Mouse (Mus musculus) limb, embryonic 15.5 days (tissue): ENCODE data around the gene Negr1. TPM values are rescaled to one million over a fixed set of nuclear protein-coding genes. Genes with fewer than 3 reads are reported as not detected.

Experiments
- ATAC-seq: fragments of 200-750 bp; cut with Nextera tagmentation; 2 replicates; pipeline ENCODE4 v1.8.0; 2017; ENCODE audit warnings: low read depth, moderate TSS enrichment; ENCODE audit not compliant: insufficient number of reproducible peaks, low FRiP score, low TSS enrichment
- H3K27ac ChIP-seq: fragments of 300-500 bp; sonication (generic); 2 replicates; pipeline ENCODE4 v1.5.1; 2015; ENCODE audit warnings: moderate library complexity, mild to moderate bottlenecking, inconsistent platforms
- H3K27me3 ChIP-seq: fragments of 300-500 bp; sonication (generic); 2 replicates; pipeline ENCODE4 v1.6.1; 2015; ENCODE audit warnings: inconsistent platforms
- H3K36me3 ChIP-seq: fragments of 300-500 bp; sonication (generic); 2 replicates; pipeline ENCODE4 v1.6.1; 2015; ENCODE audit warnings: inconsistent platforms
- H3K4me1 ChIP-seq: fragments of 300-500 bp; sonication (generic); 2 replicates; pipeline ENCODE4 v1.6.1; 2015; ENCODE audit warnings: inconsistent platforms
- H3K4me2 ChIP-seq: fragments of 300-500 bp; sonication (generic); 2 replicates; pipeline ENCODE4 v1.6.1; 2015; ENCODE audit warnings: mild to moderate bottlenecking, inconsistent platforms
- H3K4me3 ChIP-seq: fragments of 300-500 bp; sonication (generic); 2 replicates; pipeline ENCODE4 v1.5.1; 2015; ENCODE audit warnings: mild to moderate bottlenecking, inconsistent platforms
- H3K9ac ChIP-seq: fragments of 300-500 bp; sonication (generic); 2 replicates; pipeline ENCODE4 v1.6.1; 2015; ENCODE audit warnings: inconsistent platforms
- H3K9me3 ChIP-seq: fragments of 300-500 bp; sonication (generic); 2 replicates; pipeline ENCODE4 v1.6.1; 2016; ENCODE audit warnings: inconsistent platforms
- WGBS: fragments of 180-500 bp; shearing (Covaris S2); methylation state at CpG from one replicate; pipeline ENCODE4 v1.1.7; 2015; 5-methylcytosine and 5-hydroxymethylcytosine counted together
- polyA plus RNA-seq: library from polyadenylated mRNA; unstranded; fragments of >200 nt; fragmentation: Nextera tagmentation; extraction: Ambion mirVana; gene quantifications from 2 replicates; pipeline ENCODE4 v1.2.1, GENCODE M21; 2015

Gene Negr1
- polyA plus RNA-seq, 1 experiment from 2014 or later: 6.8 TPM

DNA sequence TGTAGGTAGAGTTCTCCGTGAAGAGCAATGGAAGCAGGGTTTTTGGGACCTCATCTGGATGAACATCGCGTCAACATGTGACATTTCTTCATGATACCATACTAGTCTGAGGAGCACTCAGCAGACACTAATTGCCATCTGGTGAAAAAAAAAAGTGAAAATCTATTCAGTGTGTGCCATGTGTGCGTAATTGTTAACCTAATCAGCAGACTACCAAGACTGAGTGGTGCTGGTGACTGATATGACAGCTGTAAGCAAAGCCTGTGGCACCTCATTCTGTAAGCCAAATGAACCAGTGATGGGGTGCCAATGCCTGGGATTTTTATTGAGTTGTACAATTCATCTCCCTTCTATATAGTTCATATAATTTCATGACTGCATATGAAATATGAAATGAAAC, 29.0 kb downstream of the Negr1 start:
- 83% methylated on average over 4 of the region's 4 CpGs for WGBS
- Histone ChIP-seq H3K27ac (no peak overlapping the region), H3K4me2 (no peak overlapping the region), H3K36me3 (no peaks in the 10 kb centered on the region), H3K9me3 (no peaks in the 10 kb centered on the region), H3K9ac (no peak overlapping the region), H3K4me3 (no peak overlapping the region), H3K27me3 (no peaks in the 10 kb centered on the region), H3K4me1 (no peaks in the 10 kb centered on the region)
- ATAC-seq: no peak

DNA sequence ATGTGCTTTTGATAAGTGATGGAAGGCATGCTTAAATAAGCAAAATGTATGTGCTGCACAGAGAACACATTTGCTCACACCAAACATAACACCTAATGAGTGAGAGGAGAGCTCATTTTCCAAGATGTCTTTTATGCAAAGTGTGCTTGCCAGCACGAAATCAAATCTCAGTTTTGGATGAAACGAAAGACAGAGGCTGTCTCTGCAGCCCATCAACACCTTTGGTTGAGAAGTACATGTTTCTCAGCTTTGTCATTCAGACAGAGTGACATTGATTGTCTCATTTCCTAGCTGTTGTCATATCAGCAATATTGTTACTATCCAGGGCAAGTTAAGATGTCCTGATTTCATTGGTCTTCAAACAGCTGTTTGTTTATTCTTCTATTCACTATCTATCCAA, 29.5 kb downstream of the Negr1 start:
- H3K27me3 ChIP-seq: no peaks in the 10 kb centered on the region
- 74% methylated on average over 2 of the region's 2 CpGs for whole genome bisulfite sequencing
- H3K4me3 ChIP-seq: no peak overlapping the region
- H3K36me3 ChIP-seq: no peaks in the 10 kb centered on the region
- H3K9ac ChIP-seq: no peak overlapping the region
- no peak overlapping the region for H3K4me2 ChIP-seq
- no peak for ATAC-seq
- H3K27ac ChIP-seq: no peak overlapping the region
- no peaks in the 10 kb centered on the region for H3K9me3 ChIP-seq
- no peaks in the 10 kb centered on the region for H3K4me1 ChIP-seq

DNA sequence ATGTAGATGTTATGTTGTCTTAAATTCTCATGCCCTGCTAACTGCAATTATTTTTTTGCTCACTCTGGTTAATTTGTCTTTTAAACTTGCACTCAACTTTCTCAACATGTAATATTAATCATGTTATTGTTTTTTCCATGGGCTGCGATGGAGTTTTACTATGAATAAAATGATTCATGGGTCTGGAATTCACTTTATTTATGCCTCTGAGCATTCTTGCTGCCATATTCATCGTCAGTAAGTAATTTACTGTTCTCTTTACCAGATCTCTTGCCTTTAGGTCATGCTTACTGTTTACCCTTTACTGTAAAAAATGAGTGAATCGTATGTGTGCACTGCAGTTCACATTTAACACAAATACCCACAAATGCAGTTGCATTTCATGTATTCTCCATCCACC, 45.3 kb downstream of the Negr1 start:
- Histone ChIP-seq H3K9ac (no peak overlapping the region), H3K9me3 (no peaks in the 10 kb centered on the region), H3K27me3 (no peaks in the 10 kb centered on the region), H3K36me3 (no peaks in the 10 kb centered on the region), H3K4me3 (no peak overlapping the region), H3K4me2 (no peak overlapping the region), H3K4me1 (no peaks in the 10 kb centered on the region), H3K27ac (no peak overlapping the region)
- WGBS: 40% methylated on average over 3 of the region's 3 CpGs
- no peak for ATAC-seq

DNA sequence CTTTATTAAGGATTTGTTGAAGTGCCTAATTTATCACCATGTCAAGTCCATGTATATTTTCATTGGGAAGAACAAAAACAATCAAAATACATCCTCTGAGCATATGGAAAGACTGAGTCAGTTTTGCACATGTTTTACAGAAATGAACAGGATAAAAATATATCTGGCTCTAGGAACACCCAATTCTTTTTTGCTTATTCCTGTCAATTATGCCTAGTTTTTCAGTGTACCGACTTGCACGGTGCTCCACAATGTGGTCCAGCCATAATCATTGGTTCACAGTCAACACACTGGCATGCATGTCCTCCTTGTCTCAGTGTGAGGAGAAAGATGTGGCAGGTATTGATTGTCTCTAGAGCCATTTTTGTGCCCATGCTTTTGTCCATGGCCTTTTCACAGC, 58.3 kb downstream of the Negr1 start:
- H3K4me3 ChIP-seq: no peak overlapping the region
- no peak overlapping the region for H3K4me2 ChIP-seq
- no peak overlapping the region for H3K27ac ChIP-seq
- no peaks in the 10 kb centered on the region for H3K36me3 ChIP-seq
- no peak for ATAC-seq
- no peaks in the 10 kb centered on the region for H3K4me1 ChIP-seq
- H3K9me3 ChIP-seq: no peaks in the 10 kb centered on the region
- 87% methylated on average over 2 of the region's 2 CpGs for WGBS
- no peak overlapping the region for H3K9ac ChIP-seq
- H3K27me3 ChIP-seq: no peaks in the 10 kb centered on the region

DNA sequence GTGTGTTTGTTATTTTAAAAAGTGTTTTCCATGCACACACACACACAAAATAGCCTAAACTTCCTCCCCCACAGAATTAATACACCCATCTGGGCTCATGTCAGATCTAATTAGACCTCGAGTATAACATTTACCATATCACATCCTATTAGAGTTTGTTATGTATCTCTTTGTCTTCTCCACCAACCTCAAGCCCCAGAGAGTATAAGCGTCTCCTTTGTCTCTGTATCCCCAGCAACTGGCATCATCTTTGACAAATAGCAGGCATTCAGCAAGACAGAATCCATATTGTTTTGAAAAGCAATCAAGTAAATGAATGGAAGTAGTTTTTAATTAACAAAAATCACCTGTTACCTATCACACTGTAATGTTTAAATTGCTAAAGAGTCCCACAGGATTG, 67.0 kb downstream of the Negr1 start:
- Histone ChIP-seq H3K27ac (no peak overlapping the region), H3K4me3 (no peak overlapping the region), H3K36me3 (no peaks in the 10 kb centered on the region), H3K4me1 (no peaks in the 10 kb centered on the region), H3K27me3 (no peaks in the 10 kb centered on the region), H3K9me3 (no peaks in the 10 kb centered on the region), H3K9ac (no peak overlapping the region), H3K4me2 (no peak overlapping the region)
- WGBS: 55% methylated on average over 2 of the region's 2 CpGs
- no peak for ATAC-seq

DNA sequence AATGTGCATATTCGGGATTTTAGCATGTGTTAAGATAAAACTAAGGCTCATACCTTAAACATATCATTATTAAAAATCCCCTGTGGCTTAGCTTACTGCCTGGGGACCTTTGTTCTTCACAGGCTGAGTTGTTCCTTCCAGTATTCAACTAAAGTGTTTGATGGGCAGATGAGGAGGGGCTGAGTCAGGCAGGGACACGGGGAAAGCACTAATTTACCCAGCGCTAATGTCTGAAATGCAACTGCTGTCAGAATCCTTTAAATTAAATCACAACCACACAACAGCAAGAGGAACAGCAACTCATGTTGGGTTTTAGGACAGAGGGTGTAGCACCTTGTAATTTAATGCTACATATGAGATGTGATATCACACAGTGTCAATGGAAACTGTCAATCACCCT, 71.3 kb downstream of the Negr1 start:
- no peaks in the 10 kb centered on the region for H3K27me3 ChIP-seq
- WGBS: 32% methylated on average over 3 of the region's 3 CpGs
- H3K4me2 ChIP-seq: no peak overlapping the region
- H3K4me1 ChIP-seq: no peaks in the 10 kb centered on the region
- H3K9me3 ChIP-seq: no peaks in the 10 kb centered on the region
- H3K9ac ChIP-seq: no peak overlapping the region
- no peak overlapping the region for H3K4me3 ChIP-seq
- no peak overlapping the region for H3K27ac ChIP-seq
- no peaks in the 10 kb centered on the region for H3K36me3 ChIP-seq
- ATAC-seq: no peak

DNA sequence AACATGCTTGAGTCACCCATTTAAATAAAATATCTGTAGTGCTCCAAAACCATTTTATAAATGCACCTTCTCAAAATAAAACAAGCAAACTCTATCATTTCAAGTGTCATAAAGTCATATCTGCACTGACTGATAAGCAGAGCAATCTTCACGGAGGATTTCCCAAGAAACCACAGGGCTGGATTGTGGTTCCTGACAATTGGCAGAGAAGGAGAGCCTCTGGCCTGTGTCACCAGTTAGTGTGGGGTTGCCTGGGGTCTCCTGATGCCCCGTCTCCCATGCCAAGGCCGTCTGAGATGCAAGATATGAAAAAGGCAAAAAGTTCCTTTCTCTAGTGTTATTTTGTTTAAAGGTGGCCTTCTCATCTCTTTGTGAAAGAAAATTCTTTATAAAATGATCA, 77.8 kb downstream of the Negr1 start:
- Histone ChIP-seq H3K27me3 (no peaks in the 10 kb centered on the region), H3K4me2 (no peak overlapping the region), H3K36me3 (no peaks in the 10 kb centered on the region), H3K9ac (no peak overlapping the region), H3K4me3 (no peak overlapping the region), H3K4me1 (no peaks in the 10 kb centered on the region), H3K27ac (no peak overlapping the region), H3K9me3 (no peaks in the 10 kb centered on the region)
- WGBS: 67% methylated on average over 3 of the region's 3 CpGs
- no peak for ATAC-seq

DNA sequence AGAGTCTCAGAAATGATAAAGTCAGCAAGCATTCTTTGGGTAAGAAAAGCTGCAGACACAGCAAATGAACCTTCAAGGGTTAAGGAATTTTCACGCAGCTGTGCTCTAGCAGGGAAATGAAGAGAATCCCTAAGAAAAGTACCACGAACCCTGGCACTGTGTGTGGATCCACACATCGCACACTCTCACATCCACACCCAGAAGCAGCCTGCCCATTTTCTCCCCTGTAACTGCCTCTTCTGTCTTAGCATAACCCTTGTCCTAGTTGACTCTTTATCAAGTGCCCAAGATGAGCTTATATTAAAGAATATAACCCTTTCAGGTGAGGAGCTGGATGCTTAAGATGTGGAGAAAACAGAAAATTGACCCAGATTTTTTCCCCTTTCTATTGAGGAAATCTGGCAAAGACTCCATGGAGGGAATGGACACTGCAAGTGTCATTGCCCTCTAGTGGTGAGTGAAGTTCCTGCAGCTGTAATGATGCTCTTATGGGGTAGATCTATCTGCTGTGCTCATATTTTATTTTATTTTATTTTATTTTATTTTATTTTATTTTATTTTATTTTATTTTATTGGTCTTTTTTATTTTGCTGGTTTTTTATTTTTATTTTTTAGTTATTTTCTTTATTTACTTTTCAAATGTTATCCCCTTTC, 82.2 kb downstream of the Negr1 start:
- Histone ChIP-seq H3K9ac (no peak overlapping the region), H3K4me1 (no peaks in the 10 kb centered on the region), H3K4me3 (no peak overlapping the region), H3K27ac (no peak overlapping the region), H3K4me2 (no peak overlapping the region), H3K9me3 (no peaks in the 10 kb centered on the region), H3K36me3 (no peaks in the 10 kb centered on the region), H3K27me3 (no peaks in the 10 kb centered on the region)
- no peak for ATAC-seq
- WGBS: 80% methylated on average over 3 of the region's 3 CpGs

DNA sequence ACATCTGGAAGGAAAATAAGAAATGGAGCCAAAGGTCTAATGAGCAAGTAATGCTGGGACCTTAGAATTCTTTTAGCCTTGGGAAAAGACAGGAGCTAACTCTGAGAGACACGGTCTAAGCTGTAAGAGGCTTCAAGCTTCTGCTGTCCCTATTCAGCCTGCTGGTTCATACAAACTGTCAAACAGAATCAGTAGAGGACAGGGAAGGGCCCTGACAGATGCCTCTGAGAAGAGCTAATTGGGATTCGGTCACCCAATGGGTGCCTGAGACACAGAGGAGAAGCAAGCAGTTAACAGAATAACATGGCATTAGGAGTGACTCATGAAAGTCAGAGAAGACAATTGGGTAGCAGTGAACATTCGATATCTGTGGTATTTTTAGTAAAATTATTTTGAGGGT, 86.8 kb downstream of the Negr1 start:
- 78% methylated on average over 3 of the region's 3 CpGs for WGBS

DNA sequence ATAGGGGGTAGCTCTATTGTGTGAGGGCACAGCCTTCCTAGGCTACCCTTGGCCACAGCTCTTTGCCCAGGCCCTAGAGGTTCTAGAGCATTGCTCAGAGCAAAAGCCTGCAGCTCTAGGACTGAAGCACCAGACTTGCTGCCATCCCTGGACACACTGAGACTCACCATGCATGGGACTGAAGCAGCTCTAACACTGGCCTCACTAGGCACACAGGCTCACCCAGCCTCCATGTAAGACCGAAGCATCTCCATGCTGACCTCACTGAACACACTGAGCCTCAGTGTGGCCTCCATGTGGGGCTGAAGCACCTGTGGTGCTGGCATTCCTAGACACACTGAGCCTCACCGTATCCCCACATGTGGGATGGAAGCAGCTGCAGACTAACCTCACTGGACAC, 101.0 kb downstream of the Negr1 start:
- Histone ChIP-seq H3K9me3 (no peaks in the 10 kb centered on the region), H3K9ac (no peak overlapping the region), H3K4me1 (no peaks in the 10 kb centered on the region), H3K4me2 (no peak overlapping the region), H3K27ac (no peak overlapping the region), H3K4me3 (no peak overlapping the region), H3K27me3 (no peaks in the 10 kb centered on the region), H3K36me3 (no peaks in the 10 kb centered on the region)
- ATAC-seq: no peak
- 89% methylated on average over 2 of the region's 2 CpGs for WGBS

More for the DNA sequence above, 86.8 kb downstream of the Negr1 start:
- Histone ChIP-seq H3K36me3 (no peaks in the 10 kb centered on the region), H3K9ac (no peak overlapping the region), H3K4me3 (no peak overlapping the region), H3K27me3 (no peaks in the 10 kb centered on the region), H3K9me3 (no peaks in the 10 kb centered on the region), H3K4me1 (no peaks in the 10 kb centered on the region), H3K4me2 (no peak overlapping the region), H3K27ac (no peak overlapping the region)
- no peak for ATAC-seq

DNA sequence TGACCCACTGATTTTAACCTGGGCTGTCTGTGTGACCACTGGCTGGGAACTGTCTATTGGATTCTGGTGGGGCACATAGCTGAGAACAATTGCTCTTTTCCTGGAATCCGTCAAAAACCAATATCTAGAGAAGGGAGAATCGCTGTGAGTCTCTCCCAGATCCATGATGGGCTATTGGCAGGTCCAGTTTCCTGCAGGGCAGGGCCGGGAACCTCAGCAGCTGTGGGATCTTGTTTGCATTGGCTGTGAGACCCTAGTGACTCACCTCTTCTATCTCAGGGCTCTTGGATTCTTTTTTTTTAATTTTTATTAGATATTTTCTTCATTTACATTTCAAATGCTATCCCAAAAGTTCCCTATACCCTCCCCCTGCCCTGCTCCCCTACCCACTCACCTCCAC, 111.0 kb downstream of the Negr1 start:
- ATAC-seq: no peak
- H3K9ac ChIP-seq: no peak overlapping the region
- H3K4me1 ChIP-seq: no peaks in the 10 kb centered on the region
- H3K9me3 ChIP-seq: no peaks in the 10 kb centered on the region
- no peak overlapping the region for H3K27ac ChIP-seq
- H3K27me3 ChIP-seq: no peaks in the 10 kb centered on the region
- no peak overlapping the region for H3K4me2 ChIP-seq
- H3K4me3 ChIP-seq: no peak overlapping the region
- WGBS: 77% methylated on average over 3 of the region's 3 CpGs
- H3K36me3 ChIP-seq: no peaks in the 10 kb centered on the region

DNA sequence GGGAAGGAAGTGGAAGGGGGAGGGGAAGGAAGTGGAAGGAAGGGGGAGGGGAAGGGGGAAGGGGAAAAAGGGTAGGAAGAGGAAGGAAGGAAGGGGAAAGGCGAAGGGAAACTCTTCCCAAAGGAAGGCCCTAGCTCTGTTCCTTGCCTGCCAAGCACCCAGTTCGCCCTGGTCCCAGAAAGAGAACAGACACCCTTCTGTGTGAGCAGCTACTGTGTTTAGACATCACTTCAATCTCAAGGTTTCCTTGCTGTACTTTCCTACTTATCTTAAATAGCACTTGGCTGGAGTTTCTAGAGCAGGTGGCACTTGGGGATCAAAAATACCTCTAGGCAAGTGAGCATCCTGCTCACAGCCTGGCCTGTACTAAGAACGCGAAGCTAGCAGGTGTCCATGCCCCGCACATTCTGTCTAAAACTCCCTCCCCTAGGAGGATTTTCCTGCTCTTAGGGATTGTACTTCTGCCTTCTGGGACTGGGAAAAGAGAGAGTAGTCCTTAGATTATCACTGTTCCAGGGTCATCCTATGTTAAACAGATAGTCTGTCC, 128.5 kb downstream of the Negr1 start:
- no peak for ATAC-seq
- H3K27ac ChIP-seq: no peak overlapping the region
- no peaks in the 10 kb centered on the region for H3K9me3 ChIP-seq
- 82% methylated on average over 5 of the region's 5 CpGs for WGBS
- H3K4me2 ChIP-seq: no peak overlapping the region
- H3K4me1 ChIP-seq: no peaks in the 10 kb centered on the region
- H3K27me3 ChIP-seq: no peaks in the 10 kb centered on the region
- no peak overlapping the region for H3K4me3 ChIP-seq
- H3K9ac ChIP-seq: no peak overlapping the region
- H3K36me3 ChIP-seq: no peaks in the 10 kb centered on the region

DNA sequence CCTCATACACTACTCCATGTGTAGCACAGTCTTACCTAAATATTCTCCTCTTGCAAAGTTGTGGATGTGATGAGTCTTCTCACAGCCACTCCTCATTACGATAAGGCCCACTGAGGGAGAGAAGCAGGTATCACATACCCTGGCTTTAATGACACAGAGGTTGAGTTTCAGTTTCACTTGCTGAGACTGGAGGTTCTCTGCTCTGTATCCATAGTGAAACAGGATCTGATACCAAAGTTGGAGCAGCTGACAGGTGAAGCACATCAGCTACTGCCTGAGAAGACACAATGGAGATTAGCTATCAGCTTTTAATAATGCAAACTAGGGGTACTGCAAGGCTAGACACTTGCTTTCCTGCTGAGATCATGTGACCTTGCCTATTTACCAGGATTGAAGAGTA, 137.1 kb downstream of the Negr1 start:
- ATAC-seq: no peak
- Histone ChIP-seq H3K4me1 (no peaks in the 10 kb centered on the region), H3K9ac (no peak overlapping the region), H3K36me3 (no peaks in the 10 kb centered on the region), H3K27ac (no peak overlapping the region), H3K4me2 (no peak overlapping the region), H3K4me3 (no peak overlapping the region), H3K9me3 (no peaks in the 10 kb centered on the region), H3K27me3 (no peaks in the 10 kb centered on the region)
- 83% methylated on average over 1 of the region's 1 CpGs for WGBS
